Mouse (Mus musculus) ES-E14 (cell line): Measurements from ENCODE around the gene Ntm.

Experiments used
- CHD2 ChIP-seq: IDR thresholded peaks from 2 replicates; pipeline ENCODE4 v1.6.1; 2014; ENCODE audit warnings: mild to moderate bottlenecking, low read depth, low read length, inconsistent platforms
- MAFK ChIP-seq: IDR thresholded peaks from 2 replicates; pipeline ENCODE4 v1.6.1; 2014; ENCODE audit warnings: mild to moderate bottlenecking, low read depth, low read length, inconsistent platforms; ENCODE audit not compliant: insufficient read depth
- ZNF384 ChIP-seq: IDR thresholded peaks from 2 replicates; pipeline ENCODE4 v1.6.1; 2012; ENCODE audit warnings: low read depth, low read length, inconsistent platforms

- TF ChIP-seq MAFK: no peak
- no peak for TF ChIP-seq CHD2
- TF ChIP-seq ZNF384: no peak
These were observed 159.1 kb downstream of the Ntm start for GRCm38 (mm10) chr9:29803738-29804285.
